Mouse (Mus musculus) gastrocnemius, postnatal 25 days (tissue): ENCODE results near the gene Usp4. TPM values are rescaled to one million over a fixed set of nuclear protein-coding genes. Genes with fewer than 3 reads are reported as not detected.
A peak's percentile ranks its signal among the peaks of the same experiment; 100 is the strongest.

ENCODE experiments used
- DNase-seq: peaks from one replicate; pipeline ENCODE4 v3.0.0; 2022
- total RNA-seq, 2 experiments: library from RNA; stranded (reverse); gene quantifications; 1 replicate in 1 of 2; 2 replicates in 1 of 2; pipeline ENCODE4 v1.2.3; 2021

The Usp4 gene
- total RNA-seq, 2 experiments from 2014 or later = 61.7 to 64.9 TPM

DNA sequence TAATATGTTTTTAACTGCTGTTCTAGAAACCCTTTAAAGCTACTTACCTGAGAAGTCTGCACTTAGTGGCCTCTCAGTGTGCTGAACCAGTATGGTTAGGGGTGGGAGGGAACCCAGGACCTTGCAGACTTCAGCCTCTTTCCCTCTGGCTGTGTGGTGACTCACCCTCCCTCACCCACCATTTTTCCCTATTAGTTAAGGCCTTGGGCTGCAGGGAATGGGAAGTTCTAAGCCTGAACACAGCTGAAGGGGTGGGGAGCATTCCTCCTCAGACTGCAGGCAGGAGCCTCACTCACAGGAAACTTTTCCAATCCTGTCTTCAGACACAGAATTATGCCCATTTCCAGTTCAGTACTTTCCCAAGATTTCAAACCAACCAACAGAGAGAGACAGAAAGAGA lies 5.9 kb upstream of the Usp4 start:
- no peak for DNase-seq

GRCm38 (mm10) chr9:108342301-108342831 lies 5.3 kb upstream of the Usp4 start:
- DNase-seq = no peak

- DNase-seq = no peak
These were observed 4.3 kb upstream of the Usp4 start for GRCm38 (mm10) chr9:108343331-108343730.

- DNase-seq = no peak
These were observed 3.8 kb upstream of the Usp4 start for GRCm38 (mm10) chr9:108343835-108344234.

DNA sequence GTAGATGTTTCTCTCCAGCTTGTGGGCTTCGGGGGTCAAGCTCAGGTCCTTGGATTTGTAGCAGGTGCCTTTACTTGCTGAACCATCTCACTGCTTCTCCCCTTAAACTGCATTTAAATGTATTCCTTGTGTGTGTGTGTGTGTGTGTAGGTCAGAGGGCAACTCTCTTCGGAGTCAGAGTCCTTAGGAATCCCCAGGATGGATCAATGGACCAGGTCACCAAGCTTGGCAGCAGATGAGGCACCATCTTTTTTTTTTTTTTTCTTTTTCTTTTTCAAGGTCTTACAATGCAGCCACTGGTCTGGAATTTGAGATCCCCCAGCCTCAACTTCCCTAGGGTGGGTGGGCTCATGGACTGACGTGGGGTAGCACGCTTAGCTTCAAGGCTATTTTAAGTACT lies 3.2 kb upstream of the Usp4 start:
- no peak for DNase-seq

DNA sequence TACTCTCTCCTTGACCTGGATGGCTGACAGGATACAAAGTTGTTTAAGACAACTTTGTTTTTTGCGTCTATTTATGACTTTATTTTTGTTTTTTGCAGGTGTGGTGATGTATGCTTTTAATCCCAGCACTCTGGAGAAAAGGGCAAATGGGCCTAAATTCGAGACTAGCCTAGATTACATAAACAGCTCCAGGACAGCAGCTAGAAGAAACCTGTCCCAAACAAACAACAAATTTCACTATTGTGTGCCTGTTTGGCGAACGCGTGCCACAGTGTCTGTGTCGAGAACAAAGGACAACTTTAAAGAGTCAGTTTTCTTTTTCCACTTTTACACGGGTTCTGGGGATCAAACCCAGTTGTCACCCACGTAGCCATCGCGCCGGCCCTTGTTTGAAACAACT lies 629 bp upstream of the Usp4 start:
- no peak for DNase-seq

- DNase-seq = no peak
These were observed 632 bp downstream of the Usp4 start for GRCm38 (mm10) chr9:108348290-108348680.

- no peak for DNase-seq
These were observed 2.1 kb downstream of the Usp4 start for GRCm38 (mm10) chr9:108349727-108350126.

GRCm38 (mm10) chr9:108378234-108378633 lies 30.6 kb downstream of the Usp4 start:
- no peak for DNase-seq

- no peak for DNase-seq
These were observed 31.1 kb downstream of the Usp4 start for GRCm38 (mm10) chr9:108378736-108379135.

- no peak for DNase-seq
These were observed 31.6 kb downstream of the Usp4 start for GRCm38 (mm10) chr9:108379294-108379693.

DNA sequence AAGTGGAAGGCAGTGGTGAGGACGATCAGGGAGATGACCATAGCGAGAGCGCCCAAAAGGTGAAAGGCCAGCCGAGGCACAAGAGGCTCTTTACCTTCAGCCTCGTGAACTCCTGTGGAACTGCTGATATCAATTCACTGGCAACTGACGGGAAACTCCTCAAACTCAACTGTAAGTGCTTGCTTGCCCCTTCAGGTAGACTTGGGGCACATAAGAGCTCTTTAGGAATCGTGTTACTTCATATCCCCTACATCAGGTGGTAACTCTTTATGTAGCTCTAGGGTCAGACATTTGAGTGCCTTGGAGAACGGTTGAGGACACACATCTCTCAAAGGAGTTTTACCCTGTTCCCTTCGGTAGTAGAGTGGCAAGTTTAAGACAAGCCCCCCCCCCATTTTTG lies 33.7 kb downstream of the Usp4 start:
- no peak for DNase-seq

DNA sequence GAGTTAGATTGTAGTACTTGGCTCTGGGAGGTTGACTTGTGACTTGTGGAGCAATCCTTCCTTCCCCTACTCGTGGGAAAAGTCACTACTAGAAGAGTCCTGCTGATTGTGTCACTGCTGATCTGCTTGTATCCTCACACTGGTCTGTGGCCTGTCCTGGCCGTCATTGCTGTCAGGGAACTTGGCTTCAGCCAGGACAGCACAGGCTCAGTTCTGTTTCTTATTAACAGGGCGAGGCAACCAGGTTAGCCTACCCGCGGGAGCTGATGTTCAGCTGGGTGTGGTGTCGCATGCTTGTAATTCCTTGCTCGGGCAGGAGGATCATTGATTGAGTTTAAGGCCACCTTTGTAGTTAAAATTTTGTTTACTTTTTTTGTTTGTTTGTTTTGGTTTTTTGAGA lies 37.4 kb downstream of the Usp4 start:
- no peak for DNase-seq

- DNase-seq = peak; percentile 44
These were observed 39.2 kb downstream of the Usp4 start for GRCm38 (mm10) chr9:108386816-108387215.

DNA sequence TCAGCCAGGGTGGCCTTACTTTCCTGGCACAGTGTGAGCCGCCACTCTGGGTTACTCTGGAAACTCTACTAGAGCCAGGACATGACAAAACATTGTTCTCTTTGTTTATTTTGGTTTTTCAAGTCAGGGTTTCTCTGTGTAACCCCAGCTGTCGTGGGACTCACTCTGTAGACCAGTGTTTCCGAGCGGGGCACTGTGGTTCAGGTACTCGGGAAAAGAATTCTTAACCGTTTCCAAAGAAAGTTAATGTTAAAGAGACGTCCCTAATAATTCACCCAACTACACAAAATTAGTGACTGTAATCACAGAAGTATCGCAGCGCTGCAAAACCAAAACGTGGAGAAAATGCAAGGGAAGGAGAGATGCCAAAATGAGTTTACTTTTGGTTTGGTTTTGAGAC lies 40.9 kb downstream of the Usp4 start:
- no peak for DNase-seq

DNA sequence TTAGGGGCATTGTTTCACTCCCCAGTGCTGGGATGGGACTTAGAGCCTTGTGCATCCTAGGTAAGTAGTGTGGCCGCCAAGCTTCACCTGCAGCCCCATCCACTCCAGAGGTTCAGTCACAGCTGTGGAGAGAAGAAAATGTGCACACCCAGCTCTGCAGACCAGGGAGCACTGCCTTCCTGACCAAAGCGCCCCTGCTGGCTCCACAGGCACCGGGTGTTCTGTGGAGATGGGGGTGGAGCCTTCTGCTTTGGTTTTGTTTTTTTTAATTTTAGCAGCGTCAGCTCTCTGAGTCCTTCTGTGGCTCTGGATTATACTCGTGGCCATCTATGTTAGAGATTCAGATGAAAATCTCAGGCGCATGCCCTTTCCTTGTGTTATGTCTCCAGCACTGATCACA lies 41.6 kb downstream of the Usp4 start:
- no peak for DNase-seq

DNA sequence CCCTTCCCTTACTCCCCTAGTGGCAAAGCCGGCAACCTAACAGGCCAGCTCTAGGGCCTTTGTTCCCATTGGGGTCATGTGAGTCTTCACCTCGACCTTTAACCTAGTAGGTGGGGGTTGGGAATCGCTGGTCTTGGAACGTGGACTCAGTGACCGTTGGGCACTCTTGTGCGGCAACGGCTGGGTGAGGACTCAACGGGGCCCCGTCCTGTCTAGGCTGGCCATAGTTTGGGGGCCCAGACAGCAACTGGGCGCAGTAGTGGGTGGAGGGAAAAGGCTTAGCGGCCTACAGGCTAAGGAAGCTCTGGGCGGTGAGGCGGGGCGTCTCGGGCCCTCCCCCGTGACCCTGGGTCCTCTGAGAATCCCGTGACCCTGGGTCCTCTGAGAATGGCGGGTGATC lies 45.0 kb downstream of the Usp4 start, which contains the start of gene 1700102P08Rik:
1700102P08Rik (plus strand) TSS at position 130 of the 400 bp plus-strand sequence.
- no peak for DNase-seq

DNA sequence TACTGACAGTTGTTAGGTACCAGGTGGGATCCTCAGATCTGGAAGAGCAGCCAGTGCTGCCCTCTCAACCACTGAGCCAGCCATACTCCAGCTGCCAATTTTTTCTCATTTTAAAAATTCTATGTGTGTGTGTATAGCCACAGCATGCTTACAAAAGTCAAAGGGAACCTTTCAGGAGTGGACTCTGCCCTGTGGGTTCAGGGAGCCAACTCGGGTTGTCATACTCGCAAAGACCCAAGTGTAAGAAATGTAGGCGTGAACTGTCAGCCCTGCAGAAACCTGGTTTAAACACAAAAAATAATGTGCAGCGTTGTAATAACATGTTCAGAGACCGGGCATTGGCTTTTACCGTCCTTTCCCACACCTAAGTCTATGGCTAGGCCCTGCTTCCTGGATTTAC lies 46.5 kb downstream of the Usp4 start:
- no peak for DNase-seq

GRCm38 (mm10) chr9:108395427-108395826 lies 47.8 kb downstream of the Usp4 start:
- no peak for DNase-seq

- DNase-seq = no peak
These were observed 50.7 kb downstream of the Usp4 start for GRCm38 (mm10) chr9:108398324-108398723.

DNA sequence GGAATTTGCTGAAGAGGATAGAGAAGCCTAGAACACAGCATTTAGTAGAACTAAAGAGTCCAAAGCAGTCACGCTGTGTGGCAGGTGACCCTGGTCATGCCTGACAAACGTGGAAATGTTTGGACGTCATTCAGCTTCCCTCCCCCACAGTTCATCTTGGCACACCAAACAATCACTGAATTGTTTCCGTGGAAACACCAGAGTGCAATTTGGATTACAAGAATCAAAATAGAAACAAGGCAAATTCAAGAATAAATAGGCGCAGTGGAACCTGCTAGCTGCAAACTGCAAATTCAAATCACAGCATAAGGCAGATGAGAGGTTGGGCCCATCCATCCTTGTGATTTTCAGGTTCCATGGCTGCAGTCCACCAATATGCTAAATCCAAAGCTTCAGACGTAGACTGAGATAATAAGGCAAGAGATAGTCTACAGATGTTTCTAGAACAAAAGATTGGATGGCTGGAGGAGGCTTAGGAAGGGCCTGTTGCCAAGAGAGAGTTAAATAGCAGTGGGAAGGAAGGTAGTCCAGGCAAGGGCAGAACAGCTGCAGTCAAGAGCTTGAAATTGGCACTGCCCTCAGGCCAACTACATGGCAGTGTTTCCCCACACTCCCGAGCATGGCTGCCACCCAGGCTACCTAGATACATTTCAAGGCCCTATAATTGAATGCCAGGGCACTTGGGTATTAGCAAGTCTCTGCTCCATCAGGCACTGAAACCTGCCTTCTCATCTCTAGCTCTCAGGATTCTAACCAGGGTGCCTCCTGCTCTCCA lies 53.7 kb downstream of the Usp4 start:
- peak; percentile 73 for DNase-seq

GRCm38 (mm10) chr9:108403081-108403480 lies 55.4 kb downstream of the Usp4 start:
- no peak for DNase-seq

GRCm38 (mm10) chr9:108404451-108404850 lies 56.8 kb downstream of the Usp4 start:
- DNase-seq = no peak

DNA sequence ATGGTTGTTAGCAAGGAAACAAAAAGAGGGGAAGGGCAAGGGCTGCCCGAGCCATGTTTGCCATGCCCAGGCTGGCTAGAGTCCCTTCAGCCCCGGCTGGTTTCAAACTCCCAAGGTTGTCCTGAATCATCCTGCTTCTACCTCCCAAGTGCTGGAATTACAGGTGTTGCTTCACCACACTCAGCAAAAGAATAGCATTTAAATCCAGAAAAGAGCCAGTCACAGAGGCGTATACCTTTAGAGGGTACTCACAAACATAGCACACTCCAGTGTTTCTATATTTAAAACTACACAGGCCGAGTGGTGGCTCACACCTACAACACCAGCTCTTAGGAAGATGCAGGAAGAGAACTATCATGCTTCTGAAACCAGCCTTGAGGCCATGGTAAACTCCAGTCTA lies 61.9 kb downstream of the Usp4 start:
- no peak for DNase-seq
